Comparison of ENCODE assay signal across 9 mouse cellular contexts in the genomic region with DNA sequence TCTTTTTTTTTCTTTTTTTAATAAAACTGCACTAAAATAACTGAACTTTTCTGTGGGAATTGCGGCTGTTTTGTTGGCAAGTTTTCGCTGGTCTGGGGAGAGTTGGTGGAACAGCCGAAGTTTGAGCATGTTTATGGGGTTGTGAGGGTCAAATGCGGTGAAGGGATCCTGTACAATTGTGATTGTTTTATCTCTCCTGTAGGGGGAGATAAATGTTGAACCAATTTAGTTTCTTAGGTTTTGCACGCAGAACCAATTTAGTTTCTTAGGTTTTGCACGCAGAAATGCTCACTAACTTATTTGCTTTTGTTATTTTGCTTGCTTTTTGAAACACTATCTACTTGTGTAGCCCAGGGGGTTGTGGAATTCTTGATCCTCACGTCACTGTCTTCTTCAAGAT. TPM values are rescaled to one million over a fixed set of nuclear protein-coding genes. Genes with fewer than 3 reads are reported as not detected.
DNase-seq lines count a peak whose midpoint lies in the region; ATAC-seq and TF ChIP-seq lines count a peak whose summit lies in the region.
"Had no signal": no experiment of that assay in that cellular context is flagged by ENCODE, and none has a peak within 500 bp of the region (broad histone marks: within the 10 kb centered on the region; RNA-seq: fewer than 3 reads in every experiment).

No protein-coding gene starts in this region.

- 13% methylated on average over 7 of the region's 7 CpGs for WGBS in forebrain, embryonic 16.5 days
- 14% methylated on average over 7 of the region's 7 CpGs for WGBS in limb, embryonic 11.5 days

- no peak overlapping the region for H3K9ac ChIP-seq in forebrain, embryonic 16.5 days (replicated peaks; ENCODE audit: low read depth, low read length)
- H3K9ac ChIP-seq in limb, embryonic 11.5 days (ENCODE audit: low read length) = no peak overlapping the region

- H3K4me1 ChIP-seq in forebrain, embryonic 16.5 days (replicated peaks; ENCODE audit: control insufficient read depth, insufficient read depth, low read length) = peaks cover 12% of the 10 kb centered on the region; the same call in 1 of the 2 replicates
- no peaks in the 10 kb centered on the region for H3K4me1 ChIP-seq in limb, embryonic 11.5 days (ENCODE audit: control insufficient read depth, insufficient read depth, low read length)

- peak; percentile 51 for TF ChIP-seq CTCF in left cerebral cortex, adult 2 months (IDR thresholded peaks at IDR 0.05)

- H3K27me3 ChIP-seq in forebrain, embryonic 16.5 days (replicated peaks; ENCODE audit: control insufficient read depth, insufficient read depth, low read length) = 0 out of 2 replicates have a peak, but pooled peaks cover 5% of the 10 kb centered on the region
- peaks cover 20% of the 10 kb centered on the region; the same call in 1 of the 2 replicates for H3K27me3 ChIP-seq in limb, embryonic 11.5 days (ENCODE audit: control insufficient read depth, insufficient read depth, low read length)

- intact Hi-C loops in left cerebral cortex, adult 2 months (cut with DNase I) = loop anchor here (5.0 to 10.0 kb wide), 2 partner anchors 131 to 653 kb away; partner anchors contain the start of gene Pgrmc2
- intact Hi-C loops in left cerebral cortex, postnatal 4 days (cut with DNase I) = no loop called here
- intact Hi-C loops in left cerebral cortex, postnatal 25 days (cut with DNase I) = loop anchor here (5.0 kb wide), 1 partner anchor 131 kb away; the partner anchor contains the start of gene Pgrmc2

- H3K36me3 ChIP-seq in forebrain, embryonic 16.5 days (ENCODE audit: control insufficient read depth, insufficient read depth) = no peaks in the 10 kb centered on the region
- H3K36me3 ChIP-seq in limb, embryonic 11.5 days (ENCODE audit: control insufficient read depth, insufficient read depth, low read length) = no peaks in the 10 kb centered on the region

- H3K9me3 ChIP-seq in forebrain, embryonic 16.5 days (ENCODE audit: control insufficient read depth, low read length) = no peaks in the 10 kb centered on the region
- H3K9me3 ChIP-seq in limb, embryonic 11.5 days (ENCODE audit: control insufficient read depth, low read length) = no peaks in the 10 kb centered on the region

- no peak overlapping the region for H3K27ac ChIP-seq in left cerebral cortex, adult 2 months
- H3K27ac ChIP-seq in forebrain, embryonic 16.5 days (ENCODE audit: low read length) = no peak overlapping the region
- no peak overlapping the region for H3K27ac ChIP-seq in limb, embryonic 11.5 days (replicated peaks; ENCODE audit: low read depth, low read length)

- H3K4me3 ChIP-seq in left cerebral cortex, adult 2 months = peak overlapping the region; percentile 80
- H3K4me3 ChIP-seq in forebrain, embryonic 16.5 days (replicated peaks; ENCODE audit: low read length) = peak overlapping the region; percentile 71
- peak overlapping the region; percentile 52; the same call in 1 of the 2 replicates for H3K4me3 ChIP-seq in limb, embryonic 11.5 days (ENCODE audit: low read depth, low read length)

- DNase-seq in left cerebral cortex, adult 2 months (ENCODE audit: extremely low spot score in 1 of 2, low spot score in 2 of 2) = no peak
- DNase-seq in left cerebral cortex, postnatal 4 days = no peak
- DNase-seq in T-cell, adult 2 months (ENCODE audit: low spot score) = peak; percentile 9
- peak; percentile 22 for DNase-seq in limb, embryonic 11.5 days (ENCODE audit: low spot score)
- DNase-seq in naive thymus-derived CD4-positive, alpha-beta T cell, adult 2 months (ENCODE audit: low read depth) = peak; percentile 64
- DNase-seq in left cerebral cortex, postnatal 25 days (ENCODE audit: low spot score in 2 of 2) = no peak
- no peak for DNase-seq in layer of hippocampus, postnatal 10 days (ENCODE audit: low spot score in 2 of 2)

- peak overlapping the region; percentile 95 for H3K4me2 ChIP-seq in forebrain, embryonic 16.5 days (ENCODE audit: low read length)
- H3K4me2 ChIP-seq in limb, embryonic 11.5 days (ENCODE audit: low read depth, severe bottlenecking) = peak overlapping the region; percentile 97; the same call in 1 of the 2 replicates

- no peak for ATAC-seq in forebrain, embryonic 16.5 days
- ATAC-seq in limb, embryonic 11.5 days (ENCODE audit: insufficient number of reproducible peaks, low FRiP score, low TSS enrichment, low read depth) = no peak

RNA-seq across cellular contexts. Expression of gene Larp1b, which starts 1.7 kb away (rescaled TPM):
- 10 to 100 TPM; 20.4 to 22.4 TPM for total RNA-seq in left cerebral cortex, adult 2 months (2021)
- 10 to 100 TPM; 20.1 to 22.0 TPM for total RNA-seq in left cerebral cortex, postnatal 4 days (2021)
- polyA plus RNA-seq in forebrain, embryonic 16.5 days (2015; fragmentation: Nextera tagmentation; extraction: Ambion mirVana) = 2.1 and 3.3 TPM in 2 replicates
- 0.54 and 0.99 TPM in 2 replicates for polyA plus RNA-seq in limb, embryonic 11.5 days (2014; fragmentation: Nextera tagmentation; extraction: Ambion mirVana)
- total RNA-seq in left cerebral cortex, postnatal 25 days (2021) = 10 to 100 TPM; 20.8 to 24.7 TPM
- total RNA-seq in layer of hippocampus, postnatal 10 days (2021) = 10 to 100 TPM; 21.8 to 22.3 TPM

RNA-seq across cellular contexts. Expression of gene 1700034I23Rik, which starts 49.0 kb away (rescaled TPM):
- not detected for total RNA-seq in left cerebral cortex, adult 2 months (2021)
- total RNA-seq in left cerebral cortex, postnatal 4 days (2021) = under 1 TPM; 0.24 to 0.52 TPM
- polyA plus RNA-seq in forebrain, embryonic 16.5 days (2015; fragmentation: Nextera tagmentation; extraction: Ambion mirVana) = 0.29 and 0.37 TPM in 2 replicates
- 0.09 and 0.16 TPM in 2 replicates for polyA plus RNA-seq in limb, embryonic 11.5 days (2014; fragmentation: Nextera tagmentation; extraction: Ambion mirVana)
- under 1 TPM in 1 of 2 experiments, not detected in 1; 0.27 TPM for total RNA-seq in left cerebral cortex, postnatal 25 days (2021)
- total RNA-seq in layer of hippocampus, postnatal 10 days (2021) = under 1 TPM; 0.25 to 0.31 TPM
- total RNA-seq: heart, postnatal 10 days had no signal

Comparison
In these comparisons a context has a peak if more than half of its experiments do, and no peak if none do; other contexts are left out.
1. DNase-seq: peak in T-cell, adult 2 months (single experiment), limb, embryonic 11.5 days (single experiment) and naive thymus-derived CD4-positive, alpha-beta T cell, adult 2 months (single experiment); none in left cerebral cortex, adult 2 months (0 of 2), left cerebral cortex, postnatal 4 days (single experiment), left cerebral cortex, postnatal 25 days (0 of 2) and layer of hippocampus, postnatal 10 days (0 of 2).
2. Peak in every context shown above with its lines, with median percentiles within 50 percentile points of each other: H3K4me3 ChIP-seq.